Mouse (Mus musculus): ENCODE results near the gene Zswim8. TPM values are rescaled to one million over a fixed set of nuclear protein-coding genes. Genes with fewer than 3 reads are reported as not detected.

Zswim8 gene
- 73.4 and 150 TPM in 2 replicates for polyA plus RNA-seq (2012; ENCODE audit: insufficient read depth, low replicate concordance)

DNA sequence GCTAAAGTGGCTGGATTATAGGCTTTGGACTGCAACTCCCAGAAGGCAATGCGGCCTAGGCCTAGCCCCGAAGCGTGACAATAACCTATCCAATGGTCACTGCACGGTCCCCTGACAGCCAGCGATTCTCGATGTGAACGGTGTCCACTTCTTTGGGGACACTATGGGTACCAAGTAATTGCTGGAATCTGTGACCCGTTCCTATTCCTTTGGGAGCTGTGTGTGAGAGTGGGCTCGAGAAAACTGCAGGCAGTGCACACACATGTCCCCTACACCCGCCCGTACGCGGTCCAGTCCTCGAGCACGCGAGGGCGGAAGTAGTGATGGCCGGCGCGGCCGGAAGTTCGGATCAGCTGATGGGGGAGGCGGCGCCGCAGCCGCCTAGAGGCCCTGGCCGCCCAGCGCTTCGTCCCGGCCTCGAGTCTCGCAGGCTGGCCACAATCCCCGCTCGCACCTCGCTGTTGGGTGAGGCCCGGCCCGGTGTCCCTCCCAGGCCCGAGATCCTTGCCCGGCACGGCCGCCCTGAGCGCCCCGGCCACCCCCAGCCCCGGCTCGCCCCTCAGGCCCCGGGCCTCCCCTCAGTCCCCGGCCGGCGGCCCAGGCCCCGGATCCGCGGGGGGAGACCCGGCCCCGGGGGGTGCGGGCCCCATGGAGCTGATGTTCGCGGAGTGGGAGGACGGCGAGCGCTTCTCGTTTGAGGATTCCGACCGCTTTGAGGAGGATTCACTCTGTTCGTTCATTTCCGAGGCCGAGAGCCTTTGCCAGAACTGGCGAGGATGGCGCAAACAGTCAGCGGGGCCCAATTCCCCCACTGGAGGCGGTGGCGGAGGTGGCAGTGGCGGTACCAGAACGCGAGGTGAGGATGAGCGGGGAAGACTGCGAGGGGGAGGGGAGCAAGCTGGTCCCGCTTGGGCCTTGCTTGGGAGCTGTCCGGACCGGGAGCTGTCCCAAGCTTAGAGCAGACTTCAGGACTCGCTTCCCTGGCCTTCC, at the start of gene Zswim8:
Zswim8 (plus strand) TSS at position 352 of the 990 bp plus-strand sequence.
- Histone ChIP-seq H3K36me3 (replicated peaks; ENCODE audit: low read length) (peaks cover 47% of the 10 kb centered on the region), H3K9me3 (no peaks in the 10 kb centered on the region), H3K4me3 (replicated peaks) (peak within 1 kb of the TSS; percentile 97), H3K4me1 (peaks cover 43% of the 10 kb centered on the region), H3K27me3 (replicated peaks) (no peaks in the 10 kb centered on the region)
- TF ChIP-seq GATA1 (IDR thresholded peaks at IDR 0.05; ENCODE audit: borderline replicate concordance, low read length) (no peak), FLI1 (IDR thresholded peaks at IDR 0.05; ENCODE audit: low read length) (peak; percentile 63; the same call in 1 of the 2 replicates)

GRCm38 (mm10) chr14:20658326-20658725, 49.0 kb upstream of the Zswim8 start:
- TF ChIP-seq FLI1 (IDR thresholded peaks at IDR 0.05; ENCODE audit: low read length) (no peak), GATA1 (IDR thresholded peaks at IDR 0.05; ENCODE audit: borderline replicate concordance, low read length) (no peak)
- H3K4me1 ChIP-seq: peaks cover 61% of the 10 kb centered on the region
- no peaks in the 10 kb centered on the region for H3K9me3 ChIP-seq
- peaks cover 22% of the 10 kb centered on the region for H3K27me3 ChIP-seq (replicated peaks)
- H3K36me3 ChIP-seq (replicated peaks; ENCODE audit: low read length): no peaks in the 10 kb centered on the region
- H3K4me3 ChIP-seq (replicated peaks): no peak overlapping the region

DNA sequence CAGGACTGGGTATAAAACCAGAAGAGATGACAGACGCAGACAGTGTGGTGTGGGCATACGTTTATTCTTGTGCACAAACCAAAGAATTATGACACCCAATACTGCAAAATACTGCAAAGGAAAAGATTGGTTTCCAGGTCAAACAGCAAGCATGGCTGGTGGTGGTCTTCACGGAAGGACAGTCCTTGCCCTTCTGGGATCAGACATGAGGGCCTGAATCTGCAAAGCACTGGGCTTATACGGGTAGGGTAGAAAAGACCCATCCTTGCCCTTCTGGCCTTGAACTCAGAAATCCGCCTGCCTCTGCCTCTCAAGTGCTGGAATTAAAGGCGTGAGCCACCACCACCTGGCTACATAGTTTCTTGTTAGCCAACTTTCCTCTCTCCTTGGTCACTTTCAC, 48.5 kb upstream of the Zswim8 start:
- peaks cover 28% of the 10 kb centered on the region for H3K27me3 ChIP-seq (replicated peaks)
- no peak overlapping the region for H3K4me3 ChIP-seq (replicated peaks)
- no peaks in the 10 kb centered on the region for H3K36me3 ChIP-seq (replicated peaks; ENCODE audit: low read length)
- peaks cover 67% of the 10 kb centered on the region for H3K4me1 ChIP-seq
- TF ChIP-seq GATA1 (IDR thresholded peaks at IDR 0.05; ENCODE audit: borderline replicate concordance, low read length): no peak
- TF ChIP-seq FLI1 (IDR thresholded peaks at IDR 0.05; ENCODE audit: low read length): no peak
- H3K9me3 ChIP-seq: no peaks in the 10 kb centered on the region

- Histone ChIP-seq H3K36me3 (replicated peaks; ENCODE audit: low read length) (no peaks in the 10 kb centered on the region), H3K9me3 (no peaks in the 10 kb centered on the region), H3K4me3 (replicated peaks) (no peak overlapping the region), H3K27me3 (replicated peaks) (peaks cover 35% of the 10 kb centered on the region), H3K4me1 (peaks cover 71% of the 10 kb centered on the region)
- TF ChIP-seq FLI1 (IDR thresholded peaks at IDR 0.05; ENCODE audit: low read length): no peak
- TF ChIP-seq GATA1 (IDR thresholded peaks at IDR 0.05; ENCODE audit: borderline replicate concordance, low read length): no peak
These were observed 47.7 kb upstream of the Zswim8 start for GRCm38 (mm10) chr14:20659687-20660086.

DNA sequence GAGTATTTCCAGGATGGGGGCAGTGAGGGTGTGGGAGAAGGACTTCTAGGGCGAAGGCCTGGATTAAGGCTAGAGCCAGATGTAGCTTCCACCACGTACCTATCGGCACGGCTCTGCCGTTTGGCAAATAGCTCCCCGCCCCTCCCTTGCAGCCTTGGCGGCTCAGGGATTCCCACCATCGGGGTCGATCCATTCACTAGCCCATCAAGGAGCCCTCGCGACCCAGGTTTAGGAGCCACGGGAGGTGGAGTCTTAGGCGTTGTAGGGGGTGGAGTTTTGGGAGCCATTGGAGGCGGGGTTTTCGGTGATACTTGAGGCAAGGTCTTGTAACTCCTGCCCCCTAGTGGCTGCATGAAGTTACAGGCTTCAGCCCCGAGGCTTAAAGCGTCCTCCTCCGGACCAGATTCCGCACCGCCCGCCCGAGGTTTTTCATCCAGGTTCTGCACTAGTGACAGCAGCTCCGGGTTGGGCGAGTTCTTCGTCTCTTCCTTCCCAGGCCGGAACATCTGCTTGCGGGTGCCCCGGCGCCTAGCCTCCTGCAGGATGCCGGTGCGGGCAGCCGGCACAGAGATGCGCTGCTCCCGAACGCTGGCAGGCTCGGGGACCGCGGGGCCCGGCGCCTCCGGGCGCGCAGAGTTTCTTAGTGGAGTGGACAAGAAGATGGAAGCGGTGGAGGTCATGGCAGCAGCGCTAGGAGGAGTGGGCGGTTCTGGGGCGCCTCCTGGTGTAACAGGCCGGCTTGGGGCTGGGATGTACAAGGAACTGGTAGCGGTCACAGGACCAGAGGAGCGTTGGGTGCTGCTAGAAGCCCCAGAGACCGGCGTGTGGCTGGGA, 46.3 kb upstream of the Zswim8 start:
- H3K4me1 ChIP-seq: peaks cover 57% of the 10 kb centered on the region
- H3K27me3 ChIP-seq (replicated peaks): peaks cover 45% of the 10 kb centered on the region
- no peaks in the 10 kb centered on the region for H3K36me3 ChIP-seq (replicated peaks; ENCODE audit: low read length)
- H3K9me3 ChIP-seq: no peaks in the 10 kb centered on the region
- H3K4me3 ChIP-seq (replicated peaks): peak overlapping the region; percentile 93
- TF ChIP-seq GATA1 (IDR thresholded peaks at IDR 0.05; ENCODE audit: borderline replicate concordance, low read length) (no peak), FLI1 (IDR thresholded peaks at IDR 0.05; ENCODE audit: low read length) (no peak)

GRCm38 (mm10) chr14:20661661-20662331, 45.6 kb upstream of the Zswim8 start:
- H3K27me3 ChIP-seq (replicated peaks): peaks cover 52% of the 10 kb centered on the region

GRCm38 (mm10) chr14:20662740-20663139, 44.6 kb upstream of the Zswim8 start:
- Histone ChIP-seq H3K27me3 (replicated peaks) (peaks cover 60% of the 10 kb centered on the region), H3K36me3 (replicated peaks; ENCODE audit: low read length) (no peaks in the 10 kb centered on the region), H3K4me3 (replicated peaks) (no peak overlapping the region), H3K9me3 (no peaks in the 10 kb centered on the region), H3K4me1 (peaks cover 47% of the 10 kb centered on the region)
- TF ChIP-seq GATA1 (IDR thresholded peaks at IDR 0.05; ENCODE audit: borderline replicate concordance, low read length) (no peak), FLI1 (IDR thresholded peaks at IDR 0.05; ENCODE audit: low read length) (no peak)

More at GRCm38 (mm10) chr14:20661661-20662331, 45.6 kb upstream of the Zswim8 start:
- no peak for TF ChIP-seq GATA1 (IDR thresholded peaks at IDR 0.05; ENCODE audit: borderline replicate concordance, low read length)
- peaks cover 52% of the 10 kb centered on the region for H3K4me1 ChIP-seq
- no peaks in the 10 kb centered on the region for H3K36me3 ChIP-seq (replicated peaks; ENCODE audit: low read length)
- peak overlapping the region; percentile 93 for H3K4me3 ChIP-seq (replicated peaks)
- H3K9me3 ChIP-seq: no peaks in the 10 kb centered on the region

DNA sequence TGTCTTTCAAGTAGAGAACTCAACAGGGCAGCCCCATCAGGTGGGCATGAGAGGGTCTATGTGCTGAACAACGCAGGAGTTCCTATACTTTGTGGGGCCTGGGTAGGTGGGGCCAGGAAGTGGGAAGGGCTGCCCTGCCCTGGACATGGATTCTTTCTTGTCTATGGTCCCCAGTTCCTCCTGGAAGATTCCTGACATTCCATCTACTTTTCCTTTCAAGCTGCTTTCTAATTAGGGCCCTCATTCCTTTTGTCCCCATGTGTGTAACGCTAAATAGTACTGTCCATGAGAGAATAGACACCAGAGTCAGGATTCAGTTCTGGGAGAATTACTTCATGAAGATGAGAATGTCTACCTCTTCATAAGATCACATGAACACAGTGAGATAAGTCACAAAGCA, 43.8 kb upstream of the Zswim8 start:
- H3K4me3 ChIP-seq (replicated peaks): no peak overlapping the region
- H3K9me3 ChIP-seq: no peaks in the 10 kb centered on the region
- peaks cover 67% of the 10 kb centered on the region for H3K27me3 ChIP-seq (replicated peaks)
- H3K36me3 ChIP-seq (replicated peaks; ENCODE audit: low read length): no peaks in the 10 kb centered on the region
- no peak for TF ChIP-seq FLI1 (IDR thresholded peaks at IDR 0.05; ENCODE audit: low read length)
- no peak for TF ChIP-seq GATA1 (IDR thresholded peaks at IDR 0.05; ENCODE audit: borderline replicate concordance, low read length)
- peaks cover 46% of the 10 kb centered on the region for H3K4me1 ChIP-seq

DNA sequence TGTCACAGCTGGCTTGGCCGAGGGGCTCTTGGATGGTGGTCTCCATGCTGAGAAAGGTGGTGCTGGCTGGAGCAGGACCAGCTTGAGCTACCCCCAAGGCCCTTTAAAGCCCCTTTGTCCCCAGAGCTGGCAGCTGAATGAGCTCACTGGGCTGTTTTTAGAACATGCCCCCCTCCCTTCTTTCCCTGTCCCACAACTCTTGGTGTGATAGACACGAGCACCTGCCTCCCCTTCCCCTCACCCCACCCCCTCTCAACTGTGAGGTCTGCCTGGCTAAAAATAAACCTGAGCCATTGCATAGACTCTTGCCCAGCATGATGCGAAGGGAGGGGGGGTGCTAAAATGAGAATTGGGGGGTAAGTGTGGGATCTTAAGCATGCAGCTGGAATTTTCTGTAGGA, 42.9 kb upstream of the Zswim8 start:
- Histone ChIP-seq H3K4me1 (peaks cover 45% of the 10 kb centered on the region), H3K4me3 (replicated peaks) (no peak overlapping the region), H3K36me3 (replicated peaks; ENCODE audit: low read length) (no peaks in the 10 kb centered on the region), H3K27me3 (replicated peaks) (peaks cover 74% of the 10 kb centered on the region), H3K9me3 (no peaks in the 10 kb centered on the region)
- no peak for TF ChIP-seq FLI1 (IDR thresholded peaks at IDR 0.05; ENCODE audit: low read length)
- no peak for TF ChIP-seq GATA1 (IDR thresholded peaks at IDR 0.05; ENCODE audit: borderline replicate concordance, low read length)

Measured in megakaryocyte, embryonic 14.5 days (primary cell).